Mouse (Mus musculus) splenic B cell, adult 2 months (primary cell): ENCODE measurements at regions not wholly inside any gene's neighbourhood (a gene's known extent, or its start where the extent isn't known, plus 50 kb on each side); places are given as distances from the start of the nearest gene placed in this dataset.

Experiments used
- DNase-seq: peaks from one replicate; pipeline ENCODE4 v3.0.0-alpha.2; 2011; ENCODE audit warnings: low read depth, low spot score
- H3K27me3 ChIP-seq: 2 replicates; pipeline ENCODE4 v1.6.1; 2012; ENCODE audit warnings: mild to moderate bottlenecking, low read length, moderate library complexity, mixed read lengths; ENCODE audit not compliant: control insufficient read depth, poor library complexity, insufficient read depth, severe bottlenecking
- H3K36me3 ChIP-seq: 2 replicates; pipeline ENCODE4 v1.6.1; 2012; ENCODE audit warnings: mild to moderate bottlenecking, low read length, moderate library complexity, mixed read lengths; ENCODE audit not compliant: control insufficient read depth, poor library complexity, insufficient read depth, severe bottlenecking

- H3K27me3 ChIP-seq = no peaks in the 10 kb centered on the region
- no peak for DNase-seq
- no peaks in the 10 kb centered on the region for H3K36me3 ChIP-seq
Observed at GRCm38 (mm10) chr8:10720398-10720797, 287.9 kb downstream of the Irs2 start.

GRCm38 (mm10) chr8:10719411-10719810 is 288.8 kb downstream of the Irs2 start:
- no peaks in the 10 kb centered on the region for H3K27me3 ChIP-seq
- H3K36me3 ChIP-seq = no peaks in the 10 kb centered on the region
- no peak for DNase-seq

GRCm38 (mm10) chr8:10717297-10717696 is 291.0 kb downstream of the Irs2 start:
- Histone ChIP-seq H3K36me3 (no peaks in the 10 kb centered on the region), H3K27me3 (no peaks in the 10 kb centered on the region)
- no peak for DNase-seq

- Histone ChIP-seq H3K36me3 (no peaks in the 10 kb centered on the region), H3K27me3 (no peaks in the 10 kb centered on the region)
- DNase-seq = no peak
Observed at GRCm38 (mm10) chr8:10716161-10716560, 292.1 kb downstream of the Irs2 start.

GRCm38 (mm10) chr8:10713515-10714042 is 294.7 kb downstream of the Irs2 start:
- Histone ChIP-seq H3K36me3 (no peaks in the 10 kb centered on the region), H3K27me3 (no peaks in the 10 kb centered on the region)
- DNase-seq = no peak

- no peaks in the 10 kb centered on the region for H3K27me3 ChIP-seq
- no peaks in the 10 kb centered on the region for H3K36me3 ChIP-seq
- no peak for DNase-seq
Observed at GRCm38 (mm10) chr8:10712118-10712689, 296.1 kb downstream of the Irs2 start.

GRCm38 (mm10) chr8:10711474-10711873 is 296.8 kb downstream of the Irs2 start:
- no peaks in the 10 kb centered on the region for H3K36me3 ChIP-seq
- no peaks in the 10 kb centered on the region for H3K27me3 ChIP-seq
- DNase-seq = no peak

GRCm38 (mm10) chr8:10708509-10708908 is 299.7 kb downstream of the Irs2 start:
- no peak for DNase-seq
- Histone ChIP-seq H3K36me3 (no peaks in the 10 kb centered on the region), H3K27me3 (no peaks in the 10 kb centered on the region)

- no peaks in the 10 kb centered on the region for H3K27me3 ChIP-seq
- H3K36me3 ChIP-seq = no peaks in the 10 kb centered on the region
- no peak for DNase-seq
Observed at GRCm38 (mm10) chr8:10707122-10707521, 301.1 kb downstream of the Irs2 start.

- no peak for DNase-seq
- Histone ChIP-seq H3K36me3 (no peaks in the 10 kb centered on the region), H3K27me3 (no peaks in the 10 kb centered on the region)
Observed at GRCm38 (mm10) chr8:10705909-10706308, 302.3 kb downstream of the Irs2 start.

- DNase-seq = no peak
- no peaks in the 10 kb centered on the region for H3K36me3 ChIP-seq
- no peaks in the 10 kb centered on the region for H3K27me3 ChIP-seq
Observed at GRCm38 (mm10) chr8:10702755-10703154, 305.5 kb downstream of the Irs2 start.

- Histone ChIP-seq H3K27me3 (no peaks in the 10 kb centered on the region), H3K36me3 (no peaks in the 10 kb centered on the region)
- DNase-seq = no peak
Observed at GRCm38 (mm10) chr8:10702248-10702647, 306.0 kb downstream of the Irs2 start.

- no peak for DNase-seq
- no peaks in the 10 kb centered on the region for H3K36me3 ChIP-seq
- no peaks in the 10 kb centered on the region for H3K27me3 ChIP-seq
Observed at GRCm38 (mm10) chr8:10701648-10702061, 306.6 kb downstream of the Irs2 start.

- no peaks in the 10 kb centered on the region for H3K27me3 ChIP-seq
- DNase-seq = no peak
- H3K36me3 ChIP-seq = no peaks in the 10 kb centered on the region
Observed at GRCm38 (mm10) chr8:10701226-10701625, 307.0 kb downstream of the Irs2 start.

GRCm38 (mm10) chr8:10699669-10700068 is 308.6 kb downstream of the Irs2 start:
- Histone ChIP-seq H3K36me3 (no peaks in the 10 kb centered on the region), H3K27me3 (no peaks in the 10 kb centered on the region)
- DNase-seq = no peak

- DNase-seq = no peak
Observed at GRCm38 (mm10) chr8:10695181-10695580, 313.1 kb downstream of the Irs2 start.

More at GRCm38 (mm10) chr8:10695181-10695580, 313.1 kb downstream of the Irs2 start:
- Histone ChIP-seq H3K36me3 (no peaks in the 10 kb centered on the region), H3K27me3 (no peaks in the 10 kb centered on the region)
